Mouse (Mus musculus): ENCODE measurements around the gene AI593442. TPM values are rescaled to one million over a fixed set of nuclear protein-coding genes. Genes with fewer than 3 reads are reported as not detected.

The AI593442 gene
- 1 to 10 TPM; 4.2 to 4.6 TPM for total RNA-seq (2021)

DNA sequence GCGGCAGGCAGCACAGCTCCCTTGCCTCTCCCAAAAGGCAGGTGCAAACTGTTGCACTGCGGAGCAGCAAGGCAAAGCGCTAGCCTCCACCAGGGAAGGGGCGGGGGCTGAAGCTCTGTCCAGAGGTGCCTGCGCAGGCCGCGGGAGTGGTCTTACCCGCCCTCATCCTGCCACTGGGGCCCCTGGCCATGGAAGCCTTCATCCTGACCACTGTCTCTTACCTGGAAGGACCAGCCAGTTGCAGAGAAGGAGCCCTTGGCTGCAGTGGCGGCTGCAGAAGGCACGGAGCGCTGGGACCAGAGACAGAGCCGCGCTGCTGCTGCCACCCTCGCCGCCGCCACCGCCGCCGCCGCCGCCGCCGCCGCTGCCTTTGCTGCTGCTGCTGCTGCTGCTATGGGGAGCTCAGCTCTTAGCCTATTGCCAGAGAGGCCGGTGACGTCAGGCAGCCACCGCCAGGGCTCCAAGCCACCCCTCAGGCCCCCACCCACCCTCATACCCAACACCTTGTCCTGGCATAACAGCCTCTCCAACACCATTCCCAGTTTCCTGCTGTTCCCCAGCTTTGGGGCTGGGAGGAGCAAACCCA lies at the start of gene AI593442:
AI593442 (minus strand) TSS at position 419 of the 586 bp plus-strand sequence.
- peak in 1 of 2 experiments; percentile 4 for DNase-seq
- intact Hi-C loops (cut with DNase I), result no loop called here

DNA sequence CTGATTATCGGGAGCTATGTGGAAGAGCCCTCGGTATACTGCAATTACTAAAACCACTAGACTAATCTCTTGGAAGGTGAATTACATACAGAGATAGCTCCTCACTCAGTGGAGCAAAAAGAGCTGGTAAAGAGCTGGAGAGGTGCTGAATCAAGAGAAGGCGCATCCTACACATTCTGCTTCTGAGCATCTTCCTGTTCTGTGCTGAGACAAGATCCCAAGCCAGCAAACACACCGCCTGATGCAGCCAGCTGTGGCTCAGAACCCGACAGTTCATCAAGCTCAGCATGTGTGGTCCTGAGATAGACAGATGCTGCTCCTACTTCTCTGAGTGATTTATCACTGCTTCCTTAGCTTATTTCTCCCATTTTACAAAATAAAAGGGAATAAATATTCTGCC lies 49.2 kb upstream of the AI593442 start:
- DNase-seq, result no peak
- intact Hi-C loops (cut with DNase I), result no loop called here

DNA sequence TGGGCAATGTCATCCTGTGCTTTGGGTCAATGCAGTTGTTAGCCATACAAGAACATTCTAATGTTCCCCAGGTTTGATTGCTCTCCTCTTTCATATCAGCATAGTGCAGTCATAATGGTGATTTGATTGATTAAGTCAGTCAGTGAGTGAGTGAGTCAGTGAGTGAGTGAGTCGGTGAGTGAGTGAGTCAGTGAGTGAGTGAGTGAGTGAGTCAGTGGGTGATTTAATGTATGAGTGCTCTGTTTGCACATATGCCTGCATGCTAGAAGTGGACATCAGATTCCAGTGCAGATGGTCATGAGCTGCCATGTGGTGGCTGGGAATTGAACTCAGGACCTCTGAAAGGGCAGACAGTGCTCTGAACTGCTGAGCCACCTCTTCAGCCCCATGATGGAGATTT lies 43.0 kb upstream of the AI593442 start:
- intact Hi-C loops (cut with DNase I), result no loop called here
- no peak for DNase-seq

DNA sequence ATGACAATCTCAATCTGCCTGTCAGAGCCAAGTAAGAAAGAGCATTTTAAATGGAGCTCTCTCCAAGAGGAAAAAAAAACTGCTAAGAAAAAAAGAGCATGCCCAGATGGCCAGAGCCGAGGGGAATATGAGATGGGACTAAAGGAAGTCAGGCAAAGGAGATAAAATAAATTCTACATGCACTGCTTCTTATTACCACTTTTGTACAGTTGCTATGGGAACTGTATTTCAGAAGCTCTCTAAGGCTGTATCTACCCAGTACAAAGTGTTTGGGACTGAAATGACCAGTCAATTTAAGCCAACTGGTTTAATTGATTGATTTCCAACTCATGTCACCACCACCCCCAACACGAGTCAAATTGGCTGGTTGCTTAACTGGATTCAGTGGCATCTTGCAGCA lies 40.0 kb upstream of the AI593442 start:
- DNase-seq, result no peak
- intact Hi-C loops (cut with DNase I), result no loop called here

DNA sequence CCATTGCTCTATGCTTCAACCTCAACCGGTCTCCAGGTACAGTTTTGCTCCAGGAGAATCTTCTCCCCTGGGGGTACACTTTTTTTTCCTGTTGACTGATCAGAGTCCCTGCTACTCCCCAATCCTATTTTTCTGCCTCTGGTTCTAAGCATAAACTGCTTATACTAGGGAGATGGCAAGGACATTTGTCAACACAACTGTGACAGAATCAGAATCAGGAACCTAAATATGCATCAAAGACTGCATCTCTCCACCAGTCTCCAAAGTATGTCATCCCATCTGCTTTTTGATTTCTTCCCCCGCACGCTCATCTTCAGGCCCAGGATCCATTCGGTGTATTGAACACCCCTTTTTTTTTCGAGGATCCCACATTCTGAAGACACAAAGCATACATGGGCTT lies 456 bp upstream of the AI593442 start:
- intact Hi-C loops (cut with DNase I), result loop anchor here (5.0 kb wide), 1 partner anchor 462 kb away; no protein-coding TSS in a partner anchor

DNA sequence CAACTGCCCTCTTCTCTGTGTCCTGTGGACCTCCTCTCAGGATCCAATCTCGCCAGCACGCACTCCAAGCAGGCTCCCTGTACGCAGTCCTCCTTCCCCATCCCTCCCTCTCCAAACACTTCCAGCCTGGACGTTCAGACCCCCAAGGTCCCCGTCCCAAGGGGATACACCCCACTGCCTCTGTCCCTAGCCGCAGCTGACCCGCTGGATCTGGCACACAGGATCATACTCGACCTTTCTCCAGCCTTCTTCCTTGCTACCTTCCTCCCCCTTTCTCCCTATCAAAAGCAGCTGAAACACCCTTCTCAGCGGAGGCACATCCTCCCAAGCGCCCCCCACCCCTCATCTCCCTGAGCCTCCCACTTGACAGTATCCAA lies 753 bp downstream of the AI593442 start:
- DNase-seq, result peak in 1 of 2 experiments; percentile 4
- intact Hi-C loops (cut with DNase I), result no loop called here

More for the DNA sequence above, 456 bp upstream of the AI593442 start:
- no peak for DNase-seq

DNA sequence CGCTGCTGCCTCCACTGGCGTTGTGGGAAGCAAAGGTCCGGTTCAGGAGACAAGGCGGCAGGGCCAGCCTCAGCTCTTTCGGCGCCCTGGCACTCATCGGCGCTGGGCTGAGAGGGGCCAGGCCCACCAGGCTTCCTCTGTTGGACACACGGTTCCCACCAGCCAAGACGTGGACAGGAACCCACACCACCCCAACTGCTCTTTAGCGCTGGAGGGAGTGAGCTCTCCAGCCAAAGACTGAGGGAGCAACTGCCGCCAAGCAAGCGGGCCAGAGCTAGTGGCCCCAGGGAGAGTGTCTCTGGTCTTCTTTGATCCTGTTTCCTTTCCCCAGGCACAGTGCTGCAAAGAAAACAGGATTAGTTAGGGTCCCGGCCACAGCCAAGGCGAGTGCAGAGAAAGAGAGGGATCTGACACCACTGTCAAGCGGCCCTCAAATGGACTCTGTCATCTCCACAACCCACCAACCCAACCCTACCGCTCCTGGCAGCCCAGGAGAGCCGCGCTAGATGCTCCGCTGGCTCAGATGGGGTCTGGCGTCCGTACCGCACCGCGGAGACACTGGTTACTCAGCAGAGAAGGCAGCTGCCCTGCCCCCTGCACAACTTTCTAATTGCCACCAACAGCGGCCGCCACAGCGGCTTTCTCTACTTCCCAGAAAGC lies 1.3 kb downstream of the AI593442 start:
- no peak for DNase-seq
- intact Hi-C loops (cut with DNase I), result no loop called here

DNA sequence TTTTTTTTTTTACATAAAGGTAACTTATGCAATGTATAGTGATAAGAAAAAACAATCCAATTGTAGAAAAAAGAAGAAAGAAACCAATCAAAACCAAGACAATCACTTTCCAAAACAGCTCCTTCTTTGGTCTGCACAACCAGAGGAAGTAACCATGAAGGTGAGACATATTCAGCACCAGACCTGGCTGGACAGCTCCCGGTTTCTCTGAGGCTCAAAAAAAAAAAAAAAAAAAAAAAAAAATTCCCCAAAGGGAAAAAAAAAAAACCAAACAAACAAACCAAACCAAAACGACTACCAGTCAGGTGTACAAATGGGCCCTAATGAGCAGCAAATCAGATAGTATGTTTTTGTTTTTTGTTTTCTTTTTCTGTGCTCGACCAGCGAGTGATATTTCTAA lies 3.0 kb downstream of the AI593442 start:
- DNase-seq, result peak in 1 of 2 experiments; percentile 35
- intact Hi-C loops (cut with DNase I), result no loop called here

DNA sequence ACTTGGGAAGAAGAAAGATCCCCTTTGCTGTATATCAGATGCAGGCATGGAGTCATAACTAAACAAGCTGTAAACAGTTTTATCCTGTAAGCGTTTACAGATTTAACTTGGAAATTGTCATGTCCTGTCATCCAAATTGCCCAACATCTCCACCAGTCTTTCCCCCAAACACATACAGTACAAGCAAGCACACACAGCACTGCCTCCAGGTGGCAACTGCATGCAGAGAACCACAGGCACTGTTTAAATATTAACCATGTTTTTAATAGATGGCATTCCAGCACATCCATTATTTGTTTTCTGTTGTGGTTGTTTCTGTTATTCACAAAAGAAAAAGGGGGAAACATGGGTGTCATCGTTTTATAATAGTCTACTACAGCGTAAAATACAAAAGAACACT lies 3.6 kb downstream of the AI593442 start:
- intact Hi-C loops (cut with DNase I), result no loop called here
- no peak for DNase-seq

DNA sequence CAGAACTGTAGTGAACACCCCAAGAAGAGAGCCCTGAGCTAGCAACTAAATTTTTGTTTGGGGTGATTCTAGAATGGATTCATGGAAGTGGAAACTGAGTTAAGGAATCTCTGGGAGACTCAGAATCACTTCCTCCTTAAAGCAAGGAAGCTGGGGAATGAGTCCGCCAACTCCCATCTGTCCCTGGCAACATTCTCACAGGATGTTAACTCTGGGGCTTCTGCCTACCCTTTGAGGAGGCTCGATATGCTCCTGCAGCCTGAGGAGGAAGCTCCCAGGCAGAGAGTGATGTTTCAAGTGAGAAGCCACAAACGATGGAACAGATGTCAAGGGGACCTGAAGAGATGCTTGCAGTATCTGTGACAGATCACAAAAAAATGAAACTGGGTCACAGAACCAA lies 18.2 kb downstream of the AI593442 start:
- DNase-seq, result no peak
- intact Hi-C loops (cut with DNase I), result no loop called here

DNA sequence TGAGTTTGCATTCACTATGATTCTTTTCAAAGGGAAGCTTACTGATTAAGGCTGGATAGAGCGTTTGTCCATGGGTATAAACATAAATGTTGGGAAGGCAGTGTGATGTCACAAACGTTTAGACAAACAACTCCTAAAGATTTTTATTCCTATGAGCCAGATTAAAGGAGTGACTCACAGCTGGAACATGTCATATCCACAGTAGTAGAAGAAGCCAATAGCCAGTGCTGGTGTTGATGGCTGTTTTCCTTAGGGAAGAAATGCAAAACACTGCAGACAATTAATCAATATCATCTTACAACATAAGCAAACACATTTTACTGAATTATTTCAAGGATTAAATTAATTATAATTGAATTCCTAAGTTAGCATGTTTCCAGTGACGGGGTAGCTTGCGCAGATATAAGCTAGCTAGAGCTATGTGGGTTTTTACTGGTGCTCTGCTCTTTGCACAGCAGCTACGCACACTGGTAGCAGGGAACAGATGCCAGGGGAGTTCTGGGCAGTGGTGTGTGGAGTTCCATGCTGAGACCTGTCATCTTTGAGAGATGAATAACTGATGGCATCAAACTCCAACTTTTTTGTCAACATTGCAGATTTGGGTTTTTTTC lies 29.1 kb downstream of the AI593442 start:
- intact Hi-C loops (cut with DNase I), result no loop called here
- no peak for DNase-seq

DNA sequence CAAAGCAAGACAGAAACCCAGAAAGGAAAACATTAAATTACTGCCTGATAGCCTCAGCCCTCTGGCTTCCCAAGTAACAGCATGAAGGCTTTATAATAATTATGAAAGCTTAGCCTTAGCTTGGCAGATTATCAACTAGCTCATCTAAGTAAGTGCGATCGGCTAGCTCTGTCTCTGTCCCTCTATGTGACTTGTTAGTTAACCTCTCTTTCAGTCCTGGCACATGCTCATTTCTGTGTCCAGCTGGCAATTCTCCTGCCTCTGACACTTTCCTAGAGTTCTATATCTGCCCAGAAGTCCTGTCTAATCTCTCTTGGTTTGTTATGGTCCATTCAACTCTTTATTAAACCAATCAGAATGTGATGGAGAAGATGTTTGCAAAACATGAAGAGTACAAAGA lies 34.3 kb downstream of the AI593442 start:
- DNase-seq, result no peak
- intact Hi-C loops (cut with DNase I), result no loop called here

DNA sequence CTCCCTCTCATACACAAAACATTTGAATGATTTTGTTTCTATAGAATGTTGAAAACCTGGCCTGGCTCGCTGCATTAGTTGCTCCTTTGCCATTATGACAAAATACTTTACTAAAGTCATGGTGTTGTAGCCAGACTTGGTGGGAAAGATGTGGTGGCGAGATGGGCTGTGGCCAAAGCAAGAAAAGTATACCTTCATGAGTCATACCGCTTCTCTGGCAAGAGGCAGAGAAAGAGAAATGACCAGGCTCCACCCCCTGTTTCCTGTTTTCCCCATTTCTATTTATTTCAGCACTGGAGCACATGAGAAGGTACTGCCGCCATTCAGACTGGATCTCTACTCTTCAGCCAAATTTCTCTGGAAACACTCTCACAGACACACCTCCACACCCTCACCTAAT lies 35.0 kb downstream of the AI593442 start:
- DNase-seq, result no peak
- intact Hi-C loops (cut with DNase I), result no loop called here

DNA sequence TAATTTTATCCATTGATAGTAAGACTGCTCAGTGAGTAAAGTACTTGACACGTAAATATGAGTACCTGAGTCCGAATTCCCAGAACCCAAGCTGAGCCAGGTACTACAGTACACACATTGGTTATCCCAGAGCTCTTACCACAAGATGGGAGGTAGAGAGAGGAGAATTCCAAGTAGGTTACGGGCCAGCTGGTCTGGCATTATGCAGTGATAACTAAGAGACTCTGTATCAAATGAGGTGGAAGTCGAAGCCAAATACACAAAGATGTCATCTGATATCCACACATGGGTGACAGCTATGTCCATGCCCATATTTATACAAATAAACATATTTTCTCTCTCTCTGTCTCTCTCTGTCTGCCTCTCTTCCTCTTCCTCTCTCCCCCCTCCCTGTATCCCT lies 35.4 kb downstream of the AI593442 start:
- intact Hi-C loops (cut with DNase I), result no loop called here
- no peak for DNase-seq

DNA sequence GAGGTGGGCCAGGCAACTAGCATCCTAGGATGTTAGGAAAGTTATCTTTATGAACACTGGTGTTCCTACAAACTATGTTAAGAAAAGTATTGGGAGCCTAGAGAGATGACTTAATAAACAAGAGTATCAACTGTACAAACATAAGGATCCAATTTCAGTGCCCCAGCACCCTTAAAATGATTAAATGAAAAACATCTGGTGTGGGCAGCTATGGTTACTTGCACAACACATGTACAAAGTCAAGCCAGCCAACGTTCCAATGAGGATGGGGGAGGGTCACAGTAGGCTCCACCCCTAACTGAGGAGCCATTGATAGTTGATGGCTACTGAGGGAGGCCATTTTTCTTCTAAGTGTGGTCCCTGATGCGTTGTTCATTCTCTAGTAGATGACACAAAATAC lies 43.6 kb downstream of the AI593442 start:
- intact Hi-C loops (cut with DNase I), result no loop called here
- DNase-seq, result no peak

DNA sequence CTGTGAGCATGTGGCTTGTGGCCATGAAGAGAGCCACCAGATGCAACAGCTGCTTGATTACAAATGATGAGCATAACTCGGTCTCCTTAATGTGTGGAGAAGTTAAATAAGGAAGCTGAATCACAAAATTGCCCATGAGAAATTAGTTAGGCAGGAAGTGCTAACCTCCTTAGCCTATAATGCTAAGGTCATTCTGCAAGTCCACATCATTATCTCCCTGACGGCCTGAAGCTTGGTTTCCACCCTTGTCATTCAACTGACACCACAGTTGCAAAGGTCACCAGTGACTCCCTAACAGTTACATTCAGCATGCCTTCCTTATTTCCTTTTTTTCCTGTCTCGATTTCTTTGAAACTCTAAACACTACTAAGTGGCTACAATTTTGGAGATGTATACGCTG lies 55.7 kb downstream of the AI593442 start:
- intact Hi-C loops (cut with DNase I), result no loop called here
- DNase-seq, result no peak

Data from heart, postnatal 36 days (tissue).